Mouse (Mus musculus) CH12.LX (cell line): ENCODE results near the gene Armc12. TPM values are rescaled to one million over a fixed set of nuclear protein-coding genes. Genes with fewer than 3 reads are reported as not detected.

Source experiments
- DNase-seq: peaks from one replicate; pipeline ENCODE4 v3.0.0-alpha.2; 2013; ENCODE audit errors: extremely low read depth
- H3K27ac ChIP-seq: 2 replicates; pipeline ENCODE4 v1.5.1; 2012; ENCODE audit warnings: low read depth, mild to moderate bottlenecking, control low read depth, moderate library complexity; ENCODE audit not compliant: insufficient read depth
- H3K27me3 ChIP-seq: replicated peaks from 2 replicates; pipeline ENCODE3; 2012; ENCODE audit warnings: inconsistent platforms
- H3K36me3 ChIP-seq, 2 experiments: replicated peaks in 1 of 2; 2 replicates each; pipeline versions ENCODE3 to v1.6.1; 2012; ENCODE audit warnings: inconsistent platforms in 1 of 2, low read length in 1 of 2, mild to moderate bottlenecking in 1 of 2, mixed read lengths in 1 of 2, moderate library complexity in 1 of 2; ENCODE audit not compliant: control insufficient read depth in 1 of 2, insufficient read depth in 1 of 2
- H3K4me1 ChIP-seq, 2 experiments: 2 replicates each; pipeline ENCODE4 v1.6.1; 2012; ENCODE audit warnings: inconsistent platforms in 1 of 2, moderate library complexity in 1 of 2; ENCODE audit not compliant: insufficient read depth in 2 of 2, control insufficient read depth in 1 of 2
- H3K4me2 ChIP-seq: 2 replicates; pipeline ENCODE4 v1.6.1; 2012; ENCODE audit warnings: low read depth, mild to moderate bottlenecking, control low read depth; ENCODE audit not compliant: poor library complexity, insufficient read depth, severe bottlenecking
- H3K4me3 ChIP-seq, 3 experiments: fragments of 150-350 bp in 1 of 3; sonication (generic) in 1 of 3; replicated peaks in 1 of 3; 2 replicates each; pipeline versions ENCODE3 to v1.5.1; 2011 to 2012; ENCODE audit warnings: low read depth in 2 of 3, low read length in 2 of 3, mild to moderate bottlenecking in 2 of 3, moderate library complexity in 2 of 3, control low read depth in 1 of 3, improper control_type of control experiment in 1 of 3, inconsistent platforms in 1 of 3, mixed read lengths in 1 of 3; ENCODE audit not compliant: poor library complexity in 1 of 3
- H3K79me2 ChIP-seq: replicated peaks from 2 replicates; pipeline ENCODE4 v1.6.1; 2012; ENCODE audit warnings: mild to moderate bottlenecking, moderate library complexity; ENCODE audit not compliant: control insufficient read depth, poor library complexity, insufficient read depth, severe bottlenecking; ENCODE audit errors: extremely low read depth
- H3K9ac ChIP-seq: 2 replicates; pipeline ENCODE4 v1.6.1; 2012; ENCODE audit warnings: low read depth, mild to moderate bottlenecking, control low read depth, moderate library complexity; ENCODE audit not compliant: insufficient read depth
- H3K9me3 ChIP-seq: replicated peaks from 2 replicates; pipeline ENCODE3; 2012; ENCODE audit warnings: low read length, inconsistent platforms, mixed read lengths
- CHD1 ChIP-seq: IDR thresholded peaks from 2 replicates; pipeline ENCODE4 v1.6.1; 2012; ENCODE audit warnings: low read depth, low read length, improper control_type of control experiment, inconsistent platforms
- ELF1 ChIP-seq: IDR thresholded peaks from 2 replicates; pipeline ENCODE4 v1.6.1; 2014; ENCODE audit warnings: low read depth, mild to moderate bottlenecking, inconsistent platforms, low read length, improper control_type of control experiment
- ETS1 ChIP-seq: conservative IDR thresholded peaks from 2 replicates; pipeline ENCODE4 v1.6.1; 2012; ENCODE audit warnings: low read depth, mild to moderate bottlenecking, inconsistent platforms, low read length, improper control_type of control experiment, moderate library complexity
- JUN ChIP-seq: IDR thresholded peaks from 2 replicates; pipeline ENCODE4 v1.6.1; 2011; ENCODE audit warnings: low read depth, mild to moderate bottlenecking, low read length, improper control_type of control experiment, moderate library complexity; ENCODE audit not compliant: insufficient read depth
- MEF2A ChIP-seq: IDR thresholded peaks from 2 replicates; pipeline ENCODE4 v1.6.1; 2014; ENCODE audit warnings: low read depth, mild to moderate bottlenecking, inconsistent platforms, low read length, improper control_type of control experiment, borderline replicate concordance
- MYC ChIP-seq: IDR thresholded peaks from 2 replicates; pipeline ENCODE4 v1.6.1; 2011; ENCODE audit warnings: low read depth, mild to moderate bottlenecking, improper control_type of control experiment, low read length
- NELFE ChIP-seq: IDR thresholded peaks from 2 replicates; pipeline ENCODE4 v1.6.1; 2011; ENCODE audit warnings: low read depth, low read length, improper control_type of control experiment
- POLR2A ChIP-seq: IDR thresholded peaks from 2 replicates; pipeline ENCODE4 v1.6.1; 2011; ENCODE audit warnings: low read depth, mild to moderate bottlenecking, improper control_type of control experiment, low read length
- POLR2AphosphoS2 ChIP-seq: IDR thresholded peaks from 2 replicates; pipeline ENCODE4 v1.6.1; 2011; ENCODE audit warnings: low read depth, low read length, improper control_type of control experiment
- TBP ChIP-seq: conservative IDR thresholded peaks from 2 replicates; pipeline ENCODE4 v1.6.1; 2011; ENCODE audit warnings: low read depth, low read length, improper control_type of control experiment
- dilution Hi-C: fragments of 300-500 bp; cut with MboI; formaldehyde crosslinking; loops from 2 replicates; pipeline ENCODE4 v1.14.3; 2020; ENCODE audit warnings: low sequenced_read_pairs; ENCODE audit not compliant: extremely low pct_unique_long_range_greater_than_20kb, extremely low pct_ligation_motif_present
- in situ Hi-C: fragments of 300-500 bp; cut with MboI; formaldehyde crosslinking; loops from 3 replicates; pipeline ENCODE4 v1.14.3; 2019; ENCODE audit warnings: low sequenced_read_pairs, low pct_ligation_motif_present, low pct_unique_long_range_greater_than_20kb, mixed read lengths
- polyA plus RNA-seq: library from polyadenylated mRNA; unstranded; fragments of >175 nt; gene quantifications from 2 replicates; pipeline ENCODE4 v1.2.1, GENCODE M21; 2012; ENCODE audit warnings: low read depth; ENCODE audit not compliant: insufficient read length
- total RNA-seq, 2 experiments: library from RNA; depleted of rRNA; stranded (reverse); fragments of 300-350 nt in 1 of 2; fragments of >200 nt in 1 of 2; gene quantifications; 2 replicates each; pipeline ENCODE4 v1.2.3; 2012 to 2014

Armc12 gene
- total and polyA plus RNA-seq, 3 experiments = not detected

GRCm38 (mm10) chr17:28495832-28496231 is 34.8 kb upstream of the Armc12 start:
- no peak overlapping the region for H3K4me2 ChIP-seq
- TF ChIP-seq POLR2A (no peak), MYC (no peak), JUN (no peak), ELF1 (no peak), ETS1 (no peak), MEF2A (no peak), POLR2AphosphoS2 (no peak), CHD1 (no peak)
- dilution Hi-C loops = no loop called here
- no peak for DNase-seq
- H3K4me3 ChIP-seq = no peak overlapping the region
- H3K27me3 ChIP-seq = no peaks in the 10 kb centered on the region
- H3K36me3 ChIP-seq = no peaks in the 10 kb centered on the region
- H3K27ac ChIP-seq = no peak overlapping the region
- H3K79me2 ChIP-seq = no peaks in the 10 kb centered on the region
- in situ Hi-C loops = no loop called here
- H3K4me1 ChIP-seq = peaks cover 3 to 11% of the 10 kb centered on the region in 2 experiments
- H3K9me3 ChIP-seq = peaks cover 11% of the 10 kb centered on the region
- H3K9ac ChIP-seq = no peak overlapping the region

GRCm38 (mm10) chr17:28499190-28499589 is 31.4 kb upstream of the Armc12 start:
- H3K36me3 ChIP-seq = no peaks in the 10 kb centered on the region
- H3K79me2 ChIP-seq = no peaks in the 10 kb centered on the region
- H3K4me3 ChIP-seq = no peak overlapping the region
- TF ChIP-seq NELFE = no peak
- no peak for TF ChIP-seq POLR2A
- TF ChIP-seq, all 38 proteins: peak for 0
- DNase-seq = no peak
- Histone ChIP-seq H3K9ac (no peak overlapping the region), H3K27me3 (no peaks in the 10 kb centered on the region), H3K4me2 (no peak overlapping the region), H3K9me3 (peaks cover 11% of the 10 kb centered on the region), H3K4me1 (peaks cover 8 to 15% of the 10 kb centered on the region in 2 experiments), H3K27ac (no peak overlapping the region)
- in situ Hi-C loops = no loop called here
- dilution Hi-C loops = no loop called here

GRCm38 (mm10) chr17:28500465-28500864 is 30.1 kb upstream of the Armc12 start:
- H3K9ac ChIP-seq = no peak overlapping the region
- H3K36me3 ChIP-seq = no peaks in the 10 kb centered on the region
- H3K4me3 ChIP-seq = no peak overlapping the region
- no peaks in the 10 kb centered on the region for H3K27me3 ChIP-seq
- no peaks in the 10 kb centered on the region for H3K79me2 ChIP-seq
- dilution Hi-C loops (no loop called here), in situ Hi-C loops (loop anchor here (25.0 kb wide), 1 partner anchor 288 kb away; the partner anchor contains the start of gene Def6)
- no peak for TF ChIP-seq TBP
- peaks cover 11% of the 10 kb centered on the region for H3K9me3 ChIP-seq
- H3K27ac ChIP-seq = no peak overlapping the region
- no peak overlapping the region for H3K4me2 ChIP-seq
- H3K4me1 ChIP-seq = peaks cover 8 to 20% of the 10 kb centered on the region in 2 experiments
- no peak for DNase-seq
